In the genomic region with DNA sequence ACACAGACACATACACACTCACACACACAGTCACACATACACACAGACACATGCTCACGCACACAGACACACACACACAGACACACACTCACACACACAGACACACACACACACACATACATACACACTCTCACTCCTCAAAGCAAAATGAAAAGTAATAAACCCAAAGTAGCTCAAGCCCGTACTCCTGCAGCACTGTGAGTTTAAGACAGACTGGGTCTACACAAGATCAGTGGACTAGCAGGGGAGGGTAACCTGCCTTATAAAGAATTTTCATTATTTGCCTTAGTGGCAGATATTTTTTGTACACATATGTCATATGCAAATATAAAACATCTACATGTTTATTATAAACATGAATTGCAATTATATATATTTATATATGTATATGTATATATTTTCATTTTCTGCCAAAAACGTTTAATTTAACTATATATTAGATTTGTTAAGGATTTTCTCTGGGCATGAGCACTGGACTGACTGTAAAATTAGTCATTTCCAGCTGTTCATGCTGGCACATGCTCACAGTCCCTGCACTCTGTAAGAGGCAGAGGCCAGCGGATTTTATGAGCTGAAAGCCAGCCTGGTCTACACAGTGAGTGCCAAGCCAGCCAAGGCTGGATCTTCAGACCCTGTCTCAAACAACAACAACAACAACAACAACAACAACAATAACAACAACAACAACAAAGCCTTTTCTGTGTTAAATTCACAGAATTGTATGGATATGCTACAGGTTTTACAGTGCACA, we compare ENCODE assay signal across 37 mouse cellular contexts. TPM values are rescaled to one million over a fixed set of nuclear protein-coding genes. Genes with fewer than 3 reads are reported as not detected.
A peak's percentile ranks its signal among the peaks of the same experiment; 100 is the strongest.
DNase-seq lines count a peak whose midpoint lies in the region; ATAC-seq and TF ChIP-seq lines count a peak whose summit lies in the region.
"Had no signal": no experiment of that assay in that cellular context is flagged by ENCODE, and none has a peak within 500 bp of the region (broad histone marks: within the 10 kb centered on the region; RNA-seq: fewer than 3 reads in every experiment).

No protein-coding gene starts in this region.

- TF ChIP-seq CTCF in lung, embryonic 14.5 days (IDR thresholded peaks at IDR 0.05; ENCODE audit: low read depth) = no peak

- DNase-seq in heart, adult 11 months = peak; percentile 35
- no peak for DNase-seq in heart, embryonic 10.5 days (ENCODE audit: low spot score)
- peak; percentile 21 for DNase-seq in lung, embryonic 14.5 days
- no peak for DNase-seq in lung, postnatal 4 days
- DNase-seq in limb, embryonic 14.5 days (ENCODE audit: low spot score) = peak; percentile 65
- DNase-seq in left cerebral cortex, postnatal 10 days (ENCODE audit: extremely low spot score in 1 of 2, low spot score in 2 of 2) = no peak
- DNase-seq: adrenal gland, adult 2 months; adrenal gland, postnatal 14 days; B cell, adult 2 months; cerebellum, adult 11 months; cerebellum, adult 8-10 months; cerebellum, postnatal 10 days; cerebellum, postnatal 36 days; embryo, embryonic 11 days; gastrocnemius, postnatal 10 days; gastrocnemius, postnatal 36 days; heart, postnatal 10 days; heart, postnatal 36 days had no signal

- TF ChIP-seq POLR2A in limb, embryonic 14.5 days (IDR thresholded peaks at IDR 0.05; ENCODE audit: borderline replicate concordance, extremely low read depth, insufficient read depth, insufficient read length) = no peak

- 0 out of 2 replicates have a peak, but pooled peaks cover 5% of the 10 kb centered on the region for H3K4me1 ChIP-seq in heart, embryonic 10.5 days
- no peaks in the 10 kb centered on the region for H3K4me1 ChIP-seq in lung, embryonic 14.5 days (ENCODE audit: insufficient read depth)
- H3K4me1 ChIP-seq in midbrain, embryonic 13.5 days (replicated peaks) = peaks cover 8% of the 10 kb centered on the region
- H3K4me1 ChIP-seq in midbrain, embryonic 15.5 days = peaks cover 7% of the 10 kb centered on the region; the same call in 1 of the 2 replicates
- H3K4me1 ChIP-seq in limb, embryonic 14.5 days (ENCODE audit: control insufficient read depth, insufficient read depth, low read length) = peaks cover 7% of the 10 kb centered on the region

- H3K36me3 ChIP-seq in heart, embryonic 10.5 days = no peaks in the 10 kb centered on the region
- H3K36me3 ChIP-seq in lung, embryonic 14.5 days (ENCODE audit: insufficient read depth) = no peaks in the 10 kb centered on the region
- no peaks in the 10 kb centered on the region for H3K36me3 ChIP-seq in midbrain, embryonic 13.5 days
- no peaks in the 10 kb centered on the region for H3K36me3 ChIP-seq in midbrain, embryonic 15.5 days (replicated peaks)
- H3K36me3 ChIP-seq in limb, embryonic 14.5 days (ENCODE audit: control insufficient read depth, insufficient read depth, low read length) = no peaks in the 10 kb centered on the region
- H3K36me3 ChIP-seq: embryonic facial prominence, embryonic 10.5 days; embryonic facial prominence, embryonic 13.5 days; G1E; heart, embryonic 12.5 days; heart, embryonic 15.5 days; hindbrain, embryonic 10.5 days; hindbrain, embryonic 13.5 days had no signal

- no peak overlapping the region for H3K27ac ChIP-seq in heart, embryonic 10.5 days
- no peak overlapping the region for H3K27ac ChIP-seq in lung, embryonic 14.5 days (ENCODE audit: low read depth)
- H3K27ac ChIP-seq in midbrain, embryonic 13.5 days = no peak overlapping the region
- no peak overlapping the region for H3K27ac ChIP-seq in midbrain, embryonic 15.5 days
- no peak overlapping the region for H3K27ac ChIP-seq in limb, embryonic 14.5 days (replicated peaks; ENCODE audit: low read depth, low read length)
- H3K27ac ChIP-seq: embryonic facial prominence, embryonic 10.5 days; embryonic facial prominence, embryonic 13.5 days; forebrain, embryonic 13.5 days; heart, embryonic 15.5 days; hindbrain, embryonic 10.5 days; hindbrain, embryonic 13.5 days had no signal

- H3K9me3 ChIP-seq in heart, embryonic 10.5 days = no peaks in the 10 kb centered on the region
- no peaks in the 10 kb centered on the region for H3K9me3 ChIP-seq in lung, embryonic 14.5 days (ENCODE audit: low read depth, low read length)
- no peaks in the 10 kb centered on the region for H3K9me3 ChIP-seq in midbrain, embryonic 13.5 days
- no peaks in the 10 kb centered on the region for H3K9me3 ChIP-seq in midbrain, embryonic 15.5 days
- no peaks in the 10 kb centered on the region for H3K9me3 ChIP-seq in limb, embryonic 14.5 days (ENCODE audit: control insufficient read depth, low read length)
- H3K9me3 ChIP-seq: embryonic facial prominence, embryonic 10.5 days; embryonic facial prominence, embryonic 13.5 days; forebrain, embryonic 13.5 days; G1E; heart, embryonic 12.5 days; heart, embryonic 15.5 days; hindbrain, embryonic 10.5 days; hindbrain, embryonic 13.5 days had no signal

- WGBS in heart, embryonic 10.5 days = 74% methylated on average over 4 of the region's 4 CpGs
- WGBS in lung, embryonic 14.5 days = 67% methylated on average over 4 of the region's 4 CpGs
- 83% methylated on average over 4 of the region's 4 CpGs for WGBS in midbrain, embryonic 13.5 days
- WGBS in midbrain, embryonic 15.5 days = 81% methylated on average over 4 of the region's 4 CpGs
- WGBS in limb, embryonic 14.5 days = 37% methylated on average over 4 of the region's 4 CpGs

- no peak overlapping the region for H3K4me2 ChIP-seq in lung, embryonic 14.5 days
- no peak overlapping the region for H3K4me2 ChIP-seq in midbrain, embryonic 13.5 days (replicated peaks)
- H3K4me2 ChIP-seq in midbrain, embryonic 15.5 days = no peak overlapping the region
- H3K4me2 ChIP-seq in limb, embryonic 14.5 days (replicated peaks; ENCODE audit: low read depth, low read length, severe bottlenecking) = no peak overlapping the region
- H3K4me2 ChIP-seq: embryonic facial prominence, embryonic 13.5 days; forebrain, embryonic 13.5 days; heart, embryonic 12.5 days; heart, embryonic 15.5 days; hindbrain, embryonic 13.5 days had no signal

- H3K27me3 ChIP-seq in heart, embryonic 10.5 days (ENCODE audit: insufficient read depth, poor library complexity, severe bottlenecking) = no peaks in the 10 kb centered on the region
- H3K27me3 ChIP-seq in lung, embryonic 14.5 days (ENCODE audit: insufficient read depth, low read length) = no peaks in the 10 kb centered on the region
- no peaks in the 10 kb centered on the region; the same call in 1 of the 2 replicates for H3K27me3 ChIP-seq in midbrain, embryonic 13.5 days
- no peaks in the 10 kb centered on the region for H3K27me3 ChIP-seq in midbrain, embryonic 15.5 days (replicated peaks)
- no peaks in the 10 kb centered on the region for H3K27me3 ChIP-seq in limb, embryonic 14.5 days (ENCODE audit: control insufficient read depth, insufficient read depth, low read length)
- H3K27me3 ChIP-seq: CH12.LX; embryonic facial prominence, embryonic 13.5 days; forebrain, embryonic 13.5 days; heart, embryonic 12.5 days; heart, embryonic 15.5 days; hindbrain, embryonic 13.5 days had no signal

- peak; percentile 66; the same call in 1 of the 2 replicates for ATAC-seq in lung, embryonic 14.5 days (ENCODE audit: insufficient read depth)
- 0 out of 2 replicates have a peak, but pooled peaks have one; percentile 22 for ATAC-seq in midbrain, embryonic 13.5 days
- ATAC-seq in midbrain, embryonic 15.5 days (replicated peaks) = no peak
- ATAC-seq in limb, embryonic 14.5 days (ENCODE audit: low FRiP score, low read depth) = peak; percentile 80
- ATAC-seq: forebrain, embryonic 13.5 days; forebrain, embryonic 16.5 days; hindbrain, embryonic 16.5 days had no signal

- H3K4me3 ChIP-seq in heart, embryonic 10.5 days = no peak overlapping the region
- H3K4me3 ChIP-seq in lung, embryonic 14.5 days (ENCODE audit: low read depth, low read length) = no peak overlapping the region
- H3K4me3 ChIP-seq in midbrain, embryonic 13.5 days (replicated peaks) = no peak overlapping the region
- no peak overlapping the region for H3K4me3 ChIP-seq in midbrain, embryonic 15.5 days
- no peak overlapping the region for H3K4me3 ChIP-seq in limb, embryonic 14.5 days (replicated peaks; ENCODE audit: low read length)
- H3K4me3 ChIP-seq: embryonic facial prominence, embryonic 10.5 days; embryonic facial prominence, embryonic 13.5 days; erythroblast, embryonic 14.5 days; forebrain, embryonic 13.5 days; heart, embryonic 12.5 days; heart, embryonic 15.5 days; hindbrain, embryonic 10.5 days; hindbrain, embryonic 13.5 days had no signal

- intact Hi-C loops in left cerebral cortex, postnatal 10 days (cut with DNase I) = no loop called here

- no peak overlapping the region for H3K9ac ChIP-seq in lung, embryonic 14.5 days
- H3K9ac ChIP-seq in midbrain, embryonic 13.5 days (replicated peaks) = no peak overlapping the region
- no peak overlapping the region for H3K9ac ChIP-seq in midbrain, embryonic 15.5 days
- H3K9ac ChIP-seq in limb, embryonic 14.5 days (ENCODE audit: low read depth, low read length, severe bottlenecking) = no peak overlapping the region
- H3K9ac ChIP-seq: embryonic facial prominence, embryonic 13.5 days; forebrain, embryonic 13.5 days; heart, embryonic 12.5 days; heart, embryonic 15.5 days; hindbrain, embryonic 13.5 days had no signal

RNA-seq across cellular contexts. Expression of a gene that starts 6.2 kb away (rescaled TPM):
- polyA plus RNA-seq in heart, embryonic 10.5 days (2016; fragmentation: Nextera tagmentation; extraction: Ambion mirVana) = 10.7 and 13.8 TPM in 2 replicates
- polyA plus RNA-seq in lung, embryonic 14.5 days (2014; fragmentation: Nextera tagmentation; extraction: Ambion mirVana) = 0.95 and 1.1 TPM in 2 replicates
- 1.3 and 1.7 TPM in 2 replicates for polyA plus RNA-seq in midbrain, embryonic 13.5 days (2015; fragmentation: Nextera tagmentation; extraction: Ambion mirVana)
- polyA plus RNA-seq in midbrain, embryonic 15.5 days (2015; fragmentation: Nextera tagmentation; extraction: Ambion mirVana) = 0.84 and 1.0 TPM in 2 replicates
- polyA plus RNA-seq in limb, embryonic 14.5 days (2012; rRNA removed) = 17.3 and 19.2 TPM in 2 replicates
- polyA plus RNA-seq in limb, embryonic 14.5 days (2014; fragmentation: Nextera tagmentation; extraction: Ambion mirVana) = 11.2 and 14.8 TPM in 2 replicates
- total RNA-seq in left cerebral cortex, postnatal 10 days (2021) = not detected
- total RNA-seq: adrenal gland, adult 2 months; adrenal gland, postnatal 14 days; CH12.LX; G1E; gastrocnemius, adult 18-20 months; gastrocnemius, postnatal 10 days; gastrocnemius, postnatal 36 days; granulocyte monocyte progenitor cell, adult 5-6 weeks; heart, adult 8-10 months; heart, postnatal 36 days had no signal
- polyA plus RNA-seq: adrenal gland, adult 2 months; cortical plate, adult 2 months; erythroblast, embryonic 14.5 days; G1E had no signal

RNA-seq across cellular contexts. Expression of a gene that starts 12.5 kb away (rescaled TPM):
- not detected in 2 replicates for polyA plus RNA-seq in heart, embryonic 10.5 days (2016; fragmentation: Nextera tagmentation; extraction: Ambion mirVana)
- polyA plus RNA-seq in lung, embryonic 14.5 days (2014; fragmentation: Nextera tagmentation; extraction: Ambion mirVana) = not detected in 2 replicates
- polyA plus RNA-seq in midbrain, embryonic 13.5 days (2015; fragmentation: Nextera tagmentation; extraction: Ambion mirVana) = not detected in 2 replicates
- polyA plus RNA-seq in midbrain, embryonic 15.5 days (2015; fragmentation: Nextera tagmentation; extraction: Ambion mirVana) = not detected in 2 replicates
- 0.03 and 0.06 TPM in 2 replicates for polyA plus RNA-seq in limb, embryonic 14.5 days (2012; rRNA removed)
- polyA plus RNA-seq in limb, embryonic 14.5 days (2014; fragmentation: Nextera tagmentation; extraction: Ambion mirVana) = 0.07 TPM in 2 replicates
- total RNA-seq in left cerebral cortex, postnatal 10 days (2021) = not detected
- total RNA-seq: adrenal gland, adult 2 months; adrenal gland, postnatal 14 days; adrenal gland, postnatal 4 days; CH12.LX; gastrocnemius, adult 18-20 months; gastrocnemius, postnatal 10 days; gastrocnemius, postnatal 36 days; granulocyte monocyte progenitor cell, adult 5-6 weeks; heart, adult 8-10 months; heart, postnatal 10 days; heart, postnatal 36 days had no signal
- polyA plus RNA-seq: adrenal gland, adult 2 months; cortical plate, adult 2 months; embryonic facial prominence, embryonic 10.5 days; embryonic facial prominence, embryonic 13.5 days; forebrain, embryonic 13.5 days; forebrain, embryonic 16.5 days; G1E; heart, embryonic 15.5 days; hindbrain, embryonic 10.5 days; hindbrain, embryonic 13.5 days; hindbrain, embryonic 16.5 days had no signal

RNA-seq across cellular contexts. Expression of a gene that starts 12.6 kb away (rescaled TPM):
- polyA plus RNA-seq in heart, embryonic 10.5 days (2016; fragmentation: Nextera tagmentation; extraction: Ambion mirVana) = 0.16 TPM in 2 replicates
- polyA plus RNA-seq in lung, embryonic 14.5 days (2014; fragmentation: Nextera tagmentation; extraction: Ambion mirVana) = not detected in 2 replicates
- polyA plus RNA-seq in midbrain, embryonic 13.5 days (2015; fragmentation: Nextera tagmentation; extraction: Ambion mirVana) = not detected in 2 replicates
- not detected in 2 replicates for polyA plus RNA-seq in midbrain, embryonic 15.5 days (2015; fragmentation: Nextera tagmentation; extraction: Ambion mirVana)
- 0.20 and 0.26 TPM in 2 replicates for polyA plus RNA-seq in limb, embryonic 14.5 days (2012; rRNA removed)
- polyA plus RNA-seq in limb, embryonic 14.5 days (2014; fragmentation: Nextera tagmentation; extraction: Ambion mirVana) = 0.19 TPM in 1 of 2 replicates, not detected in the other
- total RNA-seq in left cerebral cortex, postnatal 10 days (2021) = not detected
- total RNA-seq: adrenal gland, adult 2 months; adrenal gland, postnatal 14 days; adrenal gland, postnatal 4 days; CH12.LX; gastrocnemius, adult 18-20 months; gastrocnemius, postnatal 10 days; gastrocnemius, postnatal 36 days; granulocyte monocyte progenitor cell, adult 5-6 weeks; heart, adult 8-10 months; heart, postnatal 10 days; heart, postnatal 36 days had no signal
- polyA plus RNA-seq: adrenal gland, adult 2 months; cortical plate, adult 2 months; embryonic facial prominence, embryonic 10.5 days; erythroblast, embryonic 14.5 days; forebrain, embryonic 13.5 days; forebrain, embryonic 16.5 days; G1E; heart, embryonic 15.5 days; hindbrain, embryonic 10.5 days; hindbrain, embryonic 13.5 days; hindbrain, embryonic 16.5 days had no signal

RNA-seq across cellular contexts. Expression of a gene that starts 43.3 kb away (rescaled TPM):
- not detected in 2 replicates for polyA plus RNA-seq in heart, embryonic 10.5 days (2016; fragmentation: Nextera tagmentation; extraction: Ambion mirVana)
- polyA plus RNA-seq in lung, embryonic 14.5 days (2014; fragmentation: Nextera tagmentation; extraction: Ambion mirVana) = not detected in 2 replicates
- polyA plus RNA-seq in midbrain, embryonic 13.5 days (2015; fragmentation: Nextera tagmentation; extraction: Ambion mirVana) = not detected in 2 replicates
- 0.18 and 0.19 TPM in 2 replicates for polyA plus RNA-seq in midbrain, embryonic 15.5 days (2015; fragmentation: Nextera tagmentation; extraction: Ambion mirVana)
- 0.05 TPM in 1 of 2 replicates, not detected in the other for polyA plus RNA-seq in limb, embryonic 14.5 days (2012; rRNA removed)
- 0.12 TPM in 1 of 2 replicates, not detected in the other for polyA plus RNA-seq in limb, embryonic 14.5 days (2014; fragmentation: Nextera tagmentation; extraction: Ambion mirVana)
- total RNA-seq in left cerebral cortex, postnatal 10 days (2021) = not detected
- total RNA-seq: adrenal gland, adult 2 months; adrenal gland, postnatal 14 days; adrenal gland, postnatal 4 days; CH12.LX; gastrocnemius, adult 18-20 months; gastrocnemius, postnatal 10 days; gastrocnemius, postnatal 36 days; granulocyte monocyte progenitor cell, adult 5-6 weeks; heart, adult 8-10 months; heart, postnatal 10 days; heart, postnatal 36 days had no signal
- polyA plus RNA-seq: adrenal gland, adult 2 months; cortical plate, adult 2 months; embryonic facial prominence, embryonic 10.5 days; embryonic facial prominence, embryonic 13.5 days; erythroblast, embryonic 14.5 days; G1E; heart, embryonic 12.5 days; heart, embryonic 15.5 days; hindbrain, embryonic 10.5 days; hindbrain, embryonic 16.5 days had no signal

RNA-seq across cellular contexts. Expression of a gene that starts 43.9 kb away (rescaled TPM):
- polyA plus RNA-seq in heart, embryonic 10.5 days (2016; fragmentation: Nextera tagmentation; extraction: Ambion mirVana) = not detected in 2 replicates
- not detected in 2 replicates for polyA plus RNA-seq in lung, embryonic 14.5 days (2014; fragmentation: Nextera tagmentation; extraction: Ambion mirVana)
- polyA plus RNA-seq in midbrain, embryonic 13.5 days (2015; fragmentation: Nextera tagmentation; extraction: Ambion mirVana) = not detected in 2 replicates
- not detected in 2 replicates for polyA plus RNA-seq in midbrain, embryonic 15.5 days (2015; fragmentation: Nextera tagmentation; extraction: Ambion mirVana)
- not detected in 2 replicates for polyA plus RNA-seq in limb, embryonic 14.5 days (2012; rRNA removed)
- polyA plus RNA-seq in limb, embryonic 14.5 days (2014; fragmentation: Nextera tagmentation; extraction: Ambion mirVana) = not detected in 2 replicates
- total RNA-seq in left cerebral cortex, postnatal 10 days (2021) = not detected
- total RNA-seq: adrenal gland, adult 2 months; adrenal gland, postnatal 14 days; adrenal gland, postnatal 4 days; CH12.LX; G1E; gastrocnemius, adult 18-20 months; gastrocnemius, postnatal 10 days; gastrocnemius, postnatal 36 days; granulocyte monocyte progenitor cell, adult 5-6 weeks; heart, adult 8-10 months; heart, postnatal 10 days; heart, postnatal 36 days had no signal
- polyA plus RNA-seq: adrenal gland, adult 2 months; cortical plate, adult 2 months; embryonic facial prominence, embryonic 10.5 days; embryonic facial prominence, embryonic 13.5 days; erythroblast, embryonic 14.5 days; forebrain, embryonic 13.5 days; forebrain, embryonic 16.5 days; G1E; heart, embryonic 12.5 days; heart, embryonic 15.5 days; hindbrain, embryonic 10.5 days; hindbrain, embryonic 13.5 days; hindbrain, embryonic 16.5 days had no signal

Comparison
In these comparisons a context has a peak if more than half of its experiments do, and no peak if none do; other contexts are left out.
1. DNase-seq: peak in heart, adult 11 months (single experiment), lung, embryonic 14.5 days (single experiment) and limb, embryonic 14.5 days (single experiment); none in heart, embryonic 10.5 days (single experiment), lung, postnatal 4 days (0 of 2) and left cerebral cortex, postnatal 10 days (0 of 2).